Mouse (Mus musculus): ENCODE results near the gene Agbl1. TPM values are rescaled to one million over a fixed set of nuclear protein-coding genes. Genes with fewer than 3 reads are reported as not detected.
A peak's percentile ranks its signal among the peaks of the same experiment; 100 is the strongest.

Gene Agbl1
- total and polyA plus RNA-seq, 3 experiments = not detected

GRCm38 (mm10) chr7:76462361-76463001 is 232.8 kb downstream of the Agbl1 start (continued):
- peak; percentile 98 for TF ChIP-seq EP300 (IDR thresholded peaks at IDR 0.05; ENCODE audit: low read length)
- no peak for TF ChIP-seq SMC3 (IDR thresholded peaks at IDR 0.05; ENCODE audit: low read depth, low read length)
- TF ChIP-seq ZMIZ1 (IDR thresholded peaks at IDR 0.05; ENCODE audit: low read depth, low read length) = no peak
- no peak; the same call in 1 of the 2 replicates for TF ChIP-seq RAD21 (IDR thresholded peaks at IDR 0.05; ENCODE audit: low read depth, low read length)
- no peak for TF ChIP-seq NELFE (IDR thresholded peaks at IDR 0.05; ENCODE audit: low read depth, low read length)
- TF ChIP-seq RCOR1 (conservative IDR thresholded peaks at IDR 0.05; ENCODE audit: low read depth, low read length) = peak; percentile 91
- TF ChIP-seq POLR2AphosphoS2 (IDR thresholded peaks at IDR 0.05; ENCODE audit: low read depth, low read length) = no peak
- 0 out of 2 replicates have a peak, but pooled peaks have one; percentile 60 for TF ChIP-seq KAT2A (IDR thresholded peaks at IDR 0.05; ENCODE audit: insufficient replicate concordance, low read length)
- peak; percentile 98 for TF ChIP-seq BHLHE40 (IDR thresholded peaks at IDR 0.05; ENCODE audit: low read depth, low read length)
- no peak for TF ChIP-seq CTCF (conservative IDR thresholded peaks at IDR 0.05 in 1 of 2, IDR thresholded peaks at IDR 0.05 in 1 of 2; ENCODE audit: low read depth in 2 of 2, low read length in 2 of 2)
- no peak for TF ChIP-seq ZC3H11A (IDR thresholded peaks at IDR 0.05; ENCODE audit: low read depth, low read length)
- no peak for TF ChIP-seq HCFC1 (IDR thresholded peaks at IDR 0.05; ENCODE audit: low read depth, low read length)
- TF ChIP-seq GABPA (IDR thresholded peaks at IDR 0.05; ENCODE audit: insufficient replicate concordance, low read depth, low read length) = no peak
- 0 out of 2 replicates have a peak, but pooled peaks have one; percentile 69 for TF ChIP-seq MYC (IDR thresholded peaks at IDR 0.05; ENCODE audit: low read depth, low read length)
- no peak for TF ChIP-seq MXI1 (IDR thresholded peaks at IDR 0.05; ENCODE audit: low read depth, low read length)
- TF ChIP-seq MAZ (IDR thresholded peaks at IDR 0.05; ENCODE audit: low read depth, low read length) = no peak

GRCm38 (mm10) chr7:76466427-76466826 is 236.7 kb downstream of the Agbl1 start:
- Histone ChIP-seq H3K9me3 (replicated peaks; ENCODE audit: low read length) (no peaks in the 10 kb centered on the region), H3K4me1 (ENCODE audit: control insufficient read depth in 1 of 2, insufficient read depth in 2 of 2) (peaks cover 14 to 25% of the 10 kb centered on the region in 2 experiments), H3K4me3 (replicated peaks in 1 of 3; ENCODE audit: low read depth in 2 of 3, low read length in 2 of 3, poor library complexity in 1 of 3) (no peak overlapping the region), H3K4me2 (ENCODE audit: insufficient read depth, low read depth, poor library complexity, severe bottlenecking) (no peak overlapping the region), H3K36me3 (replicated peaks in 1 of 2; ENCODE audit: control insufficient read depth in 1 of 2, insufficient read depth in 1 of 2, low read length in 1 of 2) (no peaks in the 10 kb centered on the region), H3K27me3 (replicated peaks) (no peaks in the 10 kb centered on the region), H3K79me2 (replicated peaks; ENCODE audit: control insufficient read depth, extremely low read depth, insufficient read depth, poor library complexity, severe bottlenecking) (no peaks in the 10 kb centered on the region), H3K9ac (ENCODE audit: insufficient read depth, low read depth) (no peak overlapping the region), H3K27ac (ENCODE audit: insufficient read depth, low read depth) (no peak overlapping the region)
- in situ Hi-C loops (cut with MboI; ENCODE audit: low pct_ligation_motif_present, low pct_unique_long_range_greater_than_20kb, low sequenced_read_pairs) (no loop called here), dilution Hi-C loops (cut with MboI; ENCODE audit: extremely low pct_ligation_motif_present, extremely low pct_unique_long_range_greater_than_20kb, low sequenced_read_pairs) (no loop called here)
- DNase-seq (ENCODE audit: extremely low read depth) = no peak
- TF ChIP-seq JUND (conservative IDR thresholded peaks at IDR 0.05; ENCODE audit: low read depth, low read length) = no peak
- peak; percentile 70 for TF ChIP-seq ZNF384 (IDR thresholded peaks at IDR 0.05; ENCODE audit: low read depth, low read length)

GRCm38 (mm10) chr7:76474233-76474632 is 244.5 kb downstream of the Agbl1 start:
- no peaks in the 10 kb centered on the region for H3K9me3 ChIP-seq (replicated peaks; ENCODE audit: low read length)
- no peaks in the 10 kb centered on the region for H3K79me2 ChIP-seq (replicated peaks; ENCODE audit: control insufficient read depth, extremely low read depth, insufficient read depth, poor library complexity, severe bottlenecking)
- peak; percentile 34 for DNase-seq (ENCODE audit: extremely low read depth)
- in situ Hi-C loops (cut with MboI; ENCODE audit: low pct_ligation_motif_present, low pct_unique_long_range_greater_than_20kb, low sequenced_read_pairs) = no loop called here
- TF ChIP-seq MAZ (IDR thresholded peaks at IDR 0.05; ENCODE audit: low read depth, low read length) (no peak), E2F4 (IDR thresholded peaks at IDR 0.05; ENCODE audit: insufficient replicate concordance, low read depth, low read length) (no peak), RCOR1 (conservative IDR thresholded peaks at IDR 0.05; ENCODE audit: low read depth, low read length) (no peak), MXI1 (IDR thresholded peaks at IDR 0.05; ENCODE audit: low read depth, low read length) (no peak)
- H3K4me1 ChIP-seq (ENCODE audit: control insufficient read depth in 1 of 2, insufficient read depth in 2 of 2) = peaks cover 0 to 14% of the 10 kb centered on the region in 2 experiments; a peak in 2 of 4 replicates
- no peak overlapping the region for H3K9ac ChIP-seq (ENCODE audit: insufficient read depth, low read depth)
- no peak overlapping the region for H3K4me3 ChIP-seq (replicated peaks in 1 of 3; ENCODE audit: low read depth in 2 of 3, low read length in 2 of 3, poor library complexity in 1 of 3)
- no peak overlapping the region for H3K27ac ChIP-seq (ENCODE audit: insufficient read depth, low read depth)
- H3K4me2 ChIP-seq (ENCODE audit: insufficient read depth, low read depth, poor library complexity, severe bottlenecking) = no peak overlapping the region
- dilution Hi-C loops (cut with MboI; ENCODE audit: extremely low pct_ligation_motif_present, extremely low pct_unique_long_range_greater_than_20kb, low sequenced_read_pairs) = no loop called here
- no peaks in the 10 kb centered on the region for H3K27me3 ChIP-seq (replicated peaks)
- no peaks in the 10 kb centered on the region for H3K36me3 ChIP-seq (replicated peaks in 1 of 2; ENCODE audit: control insufficient read depth in 1 of 2, insufficient read depth in 1 of 2, low read length in 1 of 2)

All from CH12.LX (cell line).